In genomic region chr11:6015011-6015431, GRCm38 (mm10) we compare ENCODE assay signal across 19 mouse cellular contexts. TPM values are rescaled to one million over a fixed set of nuclear protein-coding genes. Genes with fewer than 3 reads are reported as not detected.
DNase-seq lines count a peak whose midpoint lies in the region; ATAC-seq and TF ChIP-seq lines count a peak whose summit lies in the region.
"Had no signal": no experiment of that assay in that cellular context is flagged by ENCODE, and none has a peak within 500 bp of the region (broad histone marks: within the 10 kb centered on the region; RNA-seq: fewer than 3 reads in every experiment).

No protein-coding gene starts in this region.

- no peak overlapping the region for H3K4me2 ChIP-seq in forebrain, embryonic 14.5 days (ENCODE audit: low read length)
- H3K4me2 ChIP-seq: forebrain, embryonic 12.5 days; heart, embryonic 15.5 days; hindbrain, embryonic 12.5 days; neural tube, embryonic 13.5 days had no signal

- no peak for TF ChIP-seq CTCF in cortical plate, adult 2 months (IDR thresholded peaks at IDR 0.05; ENCODE audit: extremely low read depth, insufficient read depth, low read length)

- no peak for TF ChIP-seq POLR2A in cortical plate, adult 2 months (IDR thresholded peaks at IDR 0.05; ENCODE audit: extremely low read depth, insufficient read depth, low read length)

- H3K4me3 ChIP-seq in cortical plate, adult 2 months (ENCODE audit: insufficient read depth, low read length) = no peak overlapping the region
- no peak overlapping the region for H3K4me3 ChIP-seq in limb, embryonic 10.5 days
- no peak overlapping the region for H3K4me3 ChIP-seq in forebrain, embryonic 14.5 days (ENCODE audit: low read depth, low read length)
- H3K4me3 ChIP-seq: forebrain, embryonic 12.5 days; heart, embryonic 15.5 days; hindbrain, embryonic 12.5 days; megakaryocyte, embryonic 14.5 days; neural tube, embryonic 13.5 days had no signal

- DNase-seq in gastrocnemius, adult 18-20 months (ENCODE audit: low spot score) = peak; percentile 67
- no peak for DNase-seq in gastrocnemius, postnatal 10 days
- peak; percentile 67 for DNase-seq in adrenal gland, postnatal 10 days
- DNase-seq in cerebellum, adult 18-20 months = peak; percentile 79 to 87
- DNase-seq in limb, embryonic 10.5 days (ENCODE audit: low spot score) = no peak
- no peak for DNase-seq in forebrain, embryonic 14.5 days (ENCODE audit: low spot score)
- DNase-seq in kidney, adult 11 months = no peak
- DNase-seq: kidney, postnatal 25 days; lung, postnatal 10 days; thymus, adult 2 months had no signal

- H3K4me1 ChIP-seq in cortical plate, adult 2 months (ENCODE audit: control insufficient read depth, insufficient read depth, low read length) = peaks cover 28% of the 10 kb centered on the region
- H3K4me1 ChIP-seq in limb, embryonic 10.5 days = no peaks in the 10 kb centered on the region
- H3K4me1 ChIP-seq in forebrain, embryonic 14.5 days (ENCODE audit: control insufficient read depth, insufficient read depth, low read length) = peaks cover 4% of the 10 kb centered on the region; the same call in 1 of the 2 replicates
- H3K4me1 ChIP-seq: hindbrain, embryonic 12.5 days had no signal

- 83% methylated on average over 6 of the region's 6 CpGs for WGBS in limb, embryonic 10.5 days
- WGBS in forebrain, embryonic 14.5 days = 78% methylated on average over 6 of the region's 6 CpGs

- H3K27ac ChIP-seq in cortical plate, adult 2 months (ENCODE audit: insufficient read depth, low read length) = 0 out of 2 replicates have a peak overlapping the region, but pooled peaks have one; percentile 21
- H3K27ac ChIP-seq in limb, embryonic 10.5 days = no peak overlapping the region
- no peak overlapping the region for H3K27ac ChIP-seq in forebrain, embryonic 14.5 days (ENCODE audit: low read depth, low read length)
- H3K27ac ChIP-seq: forebrain, embryonic 12.5 days; heart, embryonic 15.5 days; hindbrain, embryonic 12.5 days; liver, embryonic 14.5 days; neural tube, embryonic 13.5 days had no signal

- H3K27me3 ChIP-seq in limb, embryonic 10.5 days (ENCODE audit: low read depth, poor library complexity, severe bottlenecking) = no peaks in the 10 kb centered on the region
- H3K27me3 ChIP-seq in forebrain, embryonic 14.5 days (replicated peaks; ENCODE audit: control insufficient read depth, insufficient read depth, low read length) = no peaks in the 10 kb centered on the region
- H3K27me3 ChIP-seq: heart, embryonic 15.5 days; neural tube, embryonic 13.5 days; Patski had no signal

- no peaks in the 10 kb centered on the region for H3K9me3 ChIP-seq in limb, embryonic 10.5 days (replicated peaks)
- no peaks in the 10 kb centered on the region for H3K9me3 ChIP-seq in forebrain, embryonic 14.5 days (replicated peaks; ENCODE audit: control insufficient read depth, low read length)
- H3K9me3 ChIP-seq: forebrain, embryonic 12.5 days; heart, embryonic 15.5 days; hindbrain, embryonic 12.5 days had no signal

- ATAC-seq in forebrain, embryonic 14.5 days = no peak
- ATAC-seq: intestine, postnatal 0 days; Patski had no signal

- no peak overlapping the region for H3K9ac ChIP-seq in forebrain, embryonic 14.5 days (ENCODE audit: low read length)
- H3K9ac ChIP-seq: forebrain, embryonic 12.5 days; heart, embryonic 15.5 days; hindbrain, embryonic 12.5 days; liver, embryonic 14.5 days; neural tube, embryonic 13.5 days had no signal

- no peaks in the 10 kb centered on the region for H3K36me3 ChIP-seq in limb, embryonic 10.5 days
- H3K36me3 ChIP-seq in forebrain, embryonic 14.5 days (ENCODE audit: control insufficient read depth, insufficient read depth, low read length) = no peaks in the 10 kb centered on the region
- H3K36me3 ChIP-seq: forebrain, embryonic 12.5 days; heart, embryonic 15.5 days; hindbrain, embryonic 12.5 days had no signal

RNA-seq across cellular contexts. Expression of gene Camk2b, which starts 51.1 kb away (rescaled TPM):
- 100 to 1,000 TPM; 149 to 185 TPM for total RNA-seq in gastrocnemius, adult 18-20 months (2021)
- 100 to 1,000 TPM; 188 to 190 TPM for total RNA-seq in gastrocnemius, postnatal 10 days (2021)
- 10 to 100 TPM; 15.7 to 30.4 TPM for total RNA-seq in adrenal gland, postnatal 10 days (2021)
- 499 and 547 TPM in 2 replicates for polyA plus RNA-seq in cortical plate, adult 2 months (2012; rRNA removed)
- polyA plus RNA-seq in limb, embryonic 10.5 days (2016; fragmentation: Nextera tagmentation; extraction: Ambion mirVana) = 0.35 and 0.68 TPM in 2 replicates
- polyA plus RNA-seq in forebrain, embryonic 14.5 days (2014; fragmentation: Nextera tagmentation; extraction: Ambion mirVana) = 51.6 and 87.1 TPM in 2 replicates

RNA-seq across cellular contexts. Expression of gene Ykt6, which starts 59.5 kb away (rescaled TPM):
- 10 to 100 TPM; 37.0 to 44.9 TPM for total RNA-seq in gastrocnemius, adult 18-20 months (2021)
- total RNA-seq in gastrocnemius, postnatal 10 days (2021) = 10 to 100 TPM; 46.7 to 50.4 TPM
- total RNA-seq in adrenal gland, postnatal 10 days (2021) = 10 to 100 TPM; 71.5 to 79.3 TPM
- 64.7 and 65.3 TPM in 2 replicates for polyA plus RNA-seq in cortical plate, adult 2 months (2012; rRNA removed)
- polyA plus RNA-seq in limb, embryonic 10.5 days (2016; fragmentation: Nextera tagmentation; extraction: Ambion mirVana) = 55.5 and 65.5 TPM in 2 replicates
- polyA plus RNA-seq in forebrain, embryonic 14.5 days (2014; fragmentation: Nextera tagmentation; extraction: Ambion mirVana) = 46.3 and 47.5 TPM in 2 replicates

Comparison
In these comparisons a context has a peak if more than half of its experiments do, and no peak if none do; other contexts are left out.
1. DNase-seq: peak in gastrocnemius, adult 18-20 months (single experiment), adrenal gland, postnatal 10 days (single experiment) and cerebellum, adult 18-20 months (2 of 2); none in gastrocnemius, postnatal 10 days (single experiment), limb, embryonic 10.5 days (single experiment), forebrain, embryonic 14.5 days (single experiment) and kidney, adult 11 months (single experiment).
2. RNA of gene Camk2b, which starts 51.1 kb away (total RNA-seq): 188 to 190 TPM in gastrocnemius, postnatal 10 days and 149 to 185 TPM in gastrocnemius, adult 18-20 months; 15.7 to 30.4 TPM in adrenal gland, postnatal 10 days; every median in the first group is over 4 times any median in the second.